Mouse (Mus musculus) cortical plate, adult 2 months (tissue): ENCODE measurements around the gene B3galnt2. TPM values are rescaled to one million over a fixed set of nuclear protein-coding genes. Genes with fewer than 3 reads are reported as not detected.

ENCODE experiments used
- H3K27ac ChIP-seq: fragments of 200-500 bp; 2 replicates; pipeline ENCODE4 v1.5.1; 2012; ENCODE audit warnings: low read length, control low read depth, inconsistent platforms; ENCODE audit not compliant: insufficient read depth
- H3K4me1 ChIP-seq: fragments of 200-500 bp; 2 replicates; pipeline ENCODE4 v1.6.1; 2011; ENCODE audit warnings: low read length; ENCODE audit not compliant: control insufficient read depth, insufficient read depth
- H3K4me3 ChIP-seq: fragments of 200-500 bp; 2 replicates; pipeline ENCODE4 v1.5.1; 2011; ENCODE audit warnings: mild to moderate bottlenecking, low read length, control low read depth; ENCODE audit not compliant: insufficient read depth
- CTCF ChIP-seq: fragments of 200-500 bp; IDR thresholded peaks from 2 replicates; pipeline ENCODE4 v1.5.1; 2011; ENCODE audit warnings: mild to moderate bottlenecking, control low read depth, low read length; ENCODE audit not compliant: insufficient read depth; ENCODE audit errors: extremely low read depth
- POLR2A ChIP-seq: fragments of 200-500 bp; IDR thresholded peaks from 2 replicates; pipeline ENCODE4 v1.6.1; 2011; ENCODE audit warnings: mild to moderate bottlenecking, low read length, control low read depth; ENCODE audit not compliant: insufficient read depth; ENCODE audit errors: extremely low read depth
- polyA plus RNA-seq: library from polyadenylated mRNA; depleted of rRNA; stranded (reverse); fragments of >200 nt; gene quantifications from 2 replicates; pipeline ENCODE4 v1.2.3, GENCODE M21; 2012; rRNA removed

B3galnt2 gene
- polyA plus RNA-seq, 1 experiment = 19.8 TPM

DNA sequence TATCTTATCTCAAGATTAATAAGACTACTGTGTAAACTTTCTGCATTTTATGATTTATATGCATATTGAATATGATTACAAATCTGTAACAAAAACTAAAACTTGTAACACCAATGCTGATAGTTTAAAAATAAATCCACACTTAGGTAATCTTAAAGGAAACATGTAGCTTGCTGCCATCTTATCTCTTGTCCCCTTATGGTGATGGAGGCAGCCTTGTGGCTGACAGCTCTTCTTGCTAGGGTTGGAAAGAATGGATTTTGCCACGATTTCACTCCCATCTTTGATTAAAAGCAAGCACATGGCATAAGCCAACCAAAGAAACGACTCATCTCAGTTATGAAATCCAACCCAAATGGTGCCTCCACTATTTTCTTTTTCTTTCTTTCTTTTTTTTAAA, 90.3 kb downstream of the B3galnt2 start:
- H3K4me1 ChIP-seq = no peaks in the 10 kb centered on the region
- TF ChIP-seq CTCF (no peak), POLR2A (no peak)
- H3K4me3 ChIP-seq = no peak overlapping the region
- H3K27ac ChIP-seq = no peak overlapping the region

Other genes starting within 250 kb of the B3galnt2 start
- gene Gng4, start 170.4 kb upstream of the B3galnt2 start, polyA plus RNA-seq = 28.9 and 38.8 TPM in 2 replicates
- 178 and 208 TPM in 2 replicates for gene Tbce, start 85.2 kb downstream of the B3galnt2 start, polyA plus RNA-seq
- 26.3 and 29.2 TPM in 2 replicates for gene Arid4b, start 108.8 kb downstream of the B3galnt2 start, polyA plus RNA-seq
- gene Ggps1, start 109.0 kb downstream of the B3galnt2 start, polyA plus RNA-seq = 47.4 and 51.0 TPM in 2 replicates